Mouse (Mus musculus) cerebellum, postnatal 10 days (tissue): ENCODE results near the gene Tmprss11g.

ENCODE experiments used
- DNase-seq, 2 experiments: peaks; one replicate each; pipeline ENCODE4 v3.0.0; 2021; ENCODE audit warnings: mixed read lengths in 2 of 2

Gene Tmprss11g

DNA sequence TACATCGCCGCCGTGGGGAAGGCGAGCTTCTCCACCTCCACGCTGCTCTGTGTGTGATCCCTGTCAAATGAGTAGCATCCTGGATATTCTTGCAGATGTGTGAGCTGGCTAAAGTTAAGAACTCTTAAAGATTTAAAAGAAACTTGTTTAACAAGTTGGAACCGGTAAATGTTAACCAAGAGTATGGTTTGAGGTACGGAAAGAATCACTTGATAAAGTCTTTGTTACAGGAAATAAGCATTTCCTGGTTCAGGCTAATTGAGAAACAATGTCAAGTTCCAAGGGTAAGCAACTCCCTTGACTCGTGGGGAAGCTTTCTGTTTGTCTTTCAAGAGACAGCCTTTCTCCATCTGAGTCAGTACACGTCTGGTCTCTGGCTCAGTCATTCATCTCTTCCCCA, at the start of gene Tmprss11g:
TSS of gene Tmprss11g (minus strand) at position 101 of the 400 bp plus-strand sequence.
- no peak for DNase-seq

- no peak for DNase-seq
These were observed 28.3 kb upstream of the Tmprss11g start for GRCm38 (mm10) chr5:86546693-86547092.

DNA sequence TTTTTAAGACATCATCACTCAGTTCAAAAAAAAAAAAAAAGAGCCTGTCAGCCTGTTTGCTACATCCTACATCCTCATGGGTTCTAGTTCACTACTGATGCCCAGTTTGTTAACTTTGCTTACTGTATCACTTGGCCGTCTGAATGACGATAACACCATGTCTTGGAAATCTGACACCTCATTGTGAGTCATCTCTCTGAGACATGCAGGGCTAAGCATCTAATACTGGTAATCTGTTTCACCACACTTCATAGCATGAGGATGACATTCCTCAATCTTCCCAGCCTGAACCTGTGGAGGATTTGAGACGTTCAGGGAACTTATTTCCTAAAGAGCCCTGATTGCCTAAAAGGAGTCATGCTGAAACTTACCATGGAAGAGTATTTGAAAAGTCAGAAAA, 22.2 kb upstream of the Tmprss11g start:
- DNase-seq: no peak

DNA sequence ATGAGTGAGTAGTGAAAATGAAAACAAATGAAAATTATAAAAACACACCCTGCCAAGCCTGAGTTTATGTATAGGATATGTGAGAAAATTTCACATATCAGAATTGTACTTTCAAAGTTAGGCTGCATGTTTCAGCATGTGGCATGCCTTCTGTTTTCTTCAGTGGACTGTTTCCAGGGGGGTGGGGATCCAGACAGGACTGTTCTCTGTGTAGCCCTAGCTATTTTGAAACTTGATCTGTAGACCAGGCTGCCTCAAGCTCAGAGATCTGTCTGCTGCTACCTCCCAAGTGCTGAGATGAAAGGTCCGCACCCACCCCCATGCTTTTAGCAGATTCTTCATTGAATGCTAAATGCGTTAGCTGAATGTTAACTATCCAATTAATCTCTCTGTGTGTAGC, 10.3 kb upstream of the Tmprss11g start:
- no peak for DNase-seq

DNA sequence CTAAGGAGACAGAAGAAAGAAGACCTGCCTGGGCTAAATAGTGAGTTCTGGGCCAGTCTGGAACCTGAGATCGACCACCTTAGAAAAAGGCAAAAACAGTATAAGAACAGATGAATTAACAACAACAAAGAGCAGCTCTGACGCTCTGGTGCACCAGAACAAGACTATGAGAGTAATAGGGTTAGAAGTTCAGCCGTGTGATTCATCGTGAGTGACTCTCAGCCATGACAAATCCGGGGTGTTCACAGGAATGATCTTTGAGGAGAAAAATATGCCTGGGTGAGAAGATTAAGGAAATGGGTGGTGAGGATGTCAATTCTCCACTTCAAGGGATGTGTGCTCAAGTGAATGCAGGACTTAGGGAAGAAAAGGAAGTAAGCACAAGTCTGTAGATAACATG, 6.9 kb downstream of the Tmprss11g start:
- no peak for DNase-seq

DNA sequence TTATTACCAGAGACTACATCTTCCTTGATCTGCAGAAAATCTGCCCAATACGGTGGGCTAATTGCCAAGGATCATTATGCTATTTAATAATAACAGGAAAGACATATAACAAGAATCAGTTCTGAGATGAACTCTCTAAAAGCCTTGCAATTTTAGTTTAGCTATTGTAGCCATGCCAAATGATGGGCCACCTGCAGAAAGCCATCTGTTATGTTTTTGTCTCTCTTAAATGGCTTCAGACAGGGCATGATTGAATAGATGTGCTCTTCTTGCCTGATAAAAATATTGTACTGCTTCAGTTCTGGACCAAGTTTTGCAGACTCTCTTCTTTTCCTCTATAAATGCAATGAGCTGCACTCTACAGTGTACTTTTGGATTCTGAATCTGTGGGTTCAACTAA, 24.9 kb downstream of the Tmprss11g start:
- DNase-seq: peak; percentile 20 to 24

GRCm38 (mm10) chr5:86482562-86482961, 35.8 kb downstream of the Tmprss11g start:
- DNase-seq: peak in 1 of 2 experiments; percentile 21

DNA sequence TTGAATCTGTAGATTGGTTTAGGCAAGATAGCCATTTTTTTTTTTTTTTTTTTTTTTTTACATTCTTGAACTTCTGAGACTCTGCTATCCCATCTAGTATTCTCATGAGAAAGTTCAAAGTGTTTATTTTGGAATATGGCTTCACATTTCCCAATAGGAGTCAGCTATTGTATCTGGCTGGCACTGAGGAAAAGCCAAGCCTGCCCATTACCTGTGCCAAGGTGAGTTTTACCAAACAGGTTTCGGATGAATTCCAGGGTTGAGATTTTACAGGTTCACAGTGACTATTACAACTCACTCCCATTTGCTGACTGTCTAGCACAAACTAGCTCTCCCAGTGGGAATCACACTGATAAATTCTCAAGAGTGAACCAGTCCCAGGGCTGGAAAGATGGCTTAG, 36.4 kb downstream of the Tmprss11g start:
- DNase-seq: no peak

DNA sequence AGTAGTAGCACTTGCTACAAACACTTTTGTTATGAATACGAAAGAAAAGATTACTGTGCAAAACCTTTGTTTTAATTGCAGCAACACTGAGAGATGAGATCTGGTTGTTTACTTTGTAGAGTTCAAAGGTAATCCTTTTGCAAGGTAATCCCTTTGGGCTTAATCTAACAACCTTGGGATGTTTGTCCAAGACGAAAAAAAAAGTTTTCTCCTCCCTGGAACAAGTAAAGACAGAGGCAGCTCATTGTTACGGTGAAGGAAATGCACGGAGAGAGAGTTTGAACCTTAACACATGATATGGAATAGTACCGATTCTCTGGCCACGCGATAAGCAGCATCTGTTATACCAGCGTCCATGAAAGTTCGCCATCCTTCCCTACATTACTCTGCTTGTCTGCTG, 44.5 kb downstream of the Tmprss11g start:
- DNase-seq: no peak

- no peak for DNase-seq
These were observed 49.5 kb downstream of the Tmprss11g start, which contains the start of gene Tmprss11a for GRCm38 (mm10) chr5:86468890-86469289. Tmprss11a (minus strand) TSS chr5:86468990.

DNA sequence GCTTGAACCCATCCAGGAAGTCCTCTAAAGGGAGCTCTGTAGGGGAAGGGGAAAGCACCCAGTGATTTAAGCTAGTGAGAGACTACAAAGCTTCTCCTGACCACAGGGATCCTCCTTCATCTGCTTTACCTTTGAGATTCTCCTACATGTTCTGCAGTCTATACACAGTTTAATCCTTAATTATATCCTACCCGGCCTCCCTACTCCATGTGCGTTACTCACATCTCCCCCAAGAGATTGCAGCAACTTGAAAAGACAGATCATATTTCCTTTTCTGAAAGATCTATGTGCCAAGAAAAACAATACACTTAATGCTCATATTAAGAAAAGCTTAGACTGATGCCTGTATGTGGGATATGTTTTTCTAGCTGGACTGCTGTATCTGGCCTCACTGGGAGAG, 79.1 kb downstream of the Tmprss11g start:
- DNase-seq: no peak

- no peak for DNase-seq
These were observed 79.9 kb downstream of the Tmprss11g start for GRCm38 (mm10) chr5:86438548-86438947.
